Mouse (Mus musculus): Measurements from ENCODE around the gene Rims1. TPM values are rescaled to one million over a fixed set of nuclear protein-coding genes. Genes with fewer than 3 reads are reported as not detected.

Rims1 gene
- polyA plus RNA-seq, 1 experiment = not detected

DNA sequence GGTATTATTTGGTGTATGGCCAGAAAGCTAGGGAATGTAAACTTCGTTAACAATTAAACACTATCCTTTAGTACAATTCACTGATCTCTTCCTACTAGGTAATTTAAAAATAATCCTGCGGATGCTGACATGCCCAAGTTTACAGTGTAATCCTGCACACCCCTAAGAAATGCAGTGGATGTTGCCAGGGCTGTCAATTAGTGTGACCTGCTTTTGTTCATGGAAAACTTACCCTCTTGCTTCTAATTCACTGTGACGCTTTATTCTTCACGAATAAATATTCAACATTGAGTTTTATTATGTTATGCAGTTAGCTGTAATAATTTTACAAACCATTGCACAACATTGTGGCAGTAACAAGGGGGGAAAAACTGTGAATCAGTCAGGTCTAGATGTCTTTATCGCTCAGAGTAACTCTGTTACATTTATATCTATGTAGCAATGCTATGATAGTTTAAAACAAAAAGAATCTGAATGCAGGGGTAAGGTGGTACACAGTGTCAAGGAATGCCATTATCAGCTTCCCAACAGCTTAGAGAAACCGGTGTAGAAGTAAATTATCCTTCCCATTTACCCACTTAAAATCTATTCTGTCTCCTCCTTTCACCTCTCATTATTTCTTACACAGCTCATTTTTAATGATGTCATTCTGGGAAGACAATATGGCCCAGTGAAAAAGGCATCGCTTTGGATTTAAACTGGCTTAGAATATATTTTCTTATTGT lies 35.1 kb downstream of the Rims1 start:
- Histone ChIP-seq H3K4me3 (replicated peaks) (no peak overlapping the region), H3K4me1 (no peaks in the 10 kb centered on the region), H3K36me3 (replicated peaks; ENCODE audit: low read length) (no peaks in the 10 kb centered on the region), H3K9me3 (no peaks in the 10 kb centered on the region), H3K27me3 (replicated peaks) (no peaks in the 10 kb centered on the region)
- TF ChIP-seq FLI1 (IDR thresholded peaks at IDR 0.05; ENCODE audit: low read length) (no peak), GATA1 (IDR thresholded peaks at IDR 0.05; ENCODE audit: borderline replicate concordance, low read length) (no peak)

DNA sequence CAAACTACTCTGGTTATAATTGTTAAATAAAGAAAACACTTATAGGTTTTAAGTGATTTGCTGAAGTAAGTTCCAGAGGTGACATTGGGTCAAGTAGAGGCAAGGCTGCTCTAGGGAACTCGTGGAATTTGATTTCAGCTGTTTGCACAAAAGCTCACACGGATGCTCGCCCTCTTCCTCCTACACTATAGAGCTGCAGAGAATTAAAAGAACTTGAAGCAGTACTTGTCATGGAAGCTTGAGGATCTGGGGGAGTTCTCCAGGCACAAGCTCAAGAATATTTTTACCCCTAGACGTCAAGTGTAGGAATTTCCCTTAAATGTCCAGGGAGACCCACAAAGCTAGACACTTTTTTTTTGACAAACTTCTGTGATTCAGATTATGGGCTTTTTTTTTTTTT lies 42.4 kb downstream of the Rims1 start:
- no peak for TF ChIP-seq GATA1 (IDR thresholded peaks at IDR 0.05; ENCODE audit: borderline replicate concordance, low read length)
- TF ChIP-seq FLI1 (IDR thresholded peaks at IDR 0.05; ENCODE audit: low read length) = no peak
- H3K36me3 ChIP-seq (replicated peaks; ENCODE audit: low read length) = no peaks in the 10 kb centered on the region
- no peaks in the 10 kb centered on the region for H3K27me3 ChIP-seq (replicated peaks)
- H3K9me3 ChIP-seq = peaks cover 3% of the 10 kb centered on the region; the same call in 1 of the 2 replicates
- H3K4me3 ChIP-seq (replicated peaks) = no peak overlapping the region
- H3K4me1 ChIP-seq = no peaks in the 10 kb centered on the region

GRCm38 (mm10) chr1:22762780-22763179 lies 43.0 kb downstream of the Rims1 start:
- Histone ChIP-seq H3K36me3 (replicated peaks; ENCODE audit: low read length) (no peaks in the 10 kb centered on the region), H3K27me3 (replicated peaks) (no peaks in the 10 kb centered on the region), H3K4me1 (no peaks in the 10 kb centered on the region), H3K9me3 (peaks cover 3% of the 10 kb centered on the region; the same call in 1 of the 2 replicates), H3K4me3 (replicated peaks) (no peak overlapping the region)
- TF ChIP-seq GATA1 (IDR thresholded peaks at IDR 0.05; ENCODE audit: borderline replicate concordance, low read length) (no peak), FLI1 (IDR thresholded peaks at IDR 0.05; ENCODE audit: low read length) (no peak)

- H3K9me3 ChIP-seq = no peaks in the 10 kb centered on the region
- H3K4me3 ChIP-seq (replicated peaks) = no peak overlapping the region
- TF ChIP-seq FLI1 (IDR thresholded peaks at IDR 0.05; ENCODE audit: low read length) = no peak
- no peak for TF ChIP-seq GATA1 (IDR thresholded peaks at IDR 0.05; ENCODE audit: borderline replicate concordance, low read length)
- no peaks in the 10 kb centered on the region for H3K27me3 ChIP-seq (replicated peaks)
- H3K4me1 ChIP-seq = no peaks in the 10 kb centered on the region
- no peaks in the 10 kb centered on the region for H3K36me3 ChIP-seq (replicated peaks; ENCODE audit: low read length)
These were observed 55.3 kb downstream of the Rims1 start for GRCm38 (mm10) chr1:22750536-22750935.

DNA sequence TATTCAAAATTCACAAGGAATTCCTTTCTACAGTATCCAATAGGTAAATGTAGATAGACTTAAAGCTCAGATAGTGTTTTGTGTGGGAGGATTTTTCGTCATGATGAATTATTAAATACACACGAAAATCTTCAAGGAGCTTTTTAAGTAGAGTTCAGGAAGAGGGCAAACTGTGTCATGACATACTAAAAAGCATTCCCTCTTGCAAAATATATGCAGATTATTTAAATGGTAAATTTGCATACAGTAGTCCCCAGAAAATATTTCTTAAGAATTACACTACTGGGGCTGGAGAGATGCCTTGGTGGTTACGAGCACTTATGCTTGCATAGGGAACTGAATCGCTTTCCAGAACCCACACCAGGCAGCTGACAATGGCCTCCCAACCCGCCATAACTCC lies 61.1 kb downstream of the Rims1 start:
- Histone ChIP-seq H3K27me3 (replicated peaks) (no peaks in the 10 kb centered on the region), H3K36me3 (replicated peaks; ENCODE audit: low read length) (no peaks in the 10 kb centered on the region), H3K4me1 (no peaks in the 10 kb centered on the region), H3K9me3 (peaks cover 12% of the 10 kb centered on the region), H3K4me3 (replicated peaks) (no peak overlapping the region)
- TF ChIP-seq GATA1 (IDR thresholded peaks at IDR 0.05; ENCODE audit: borderline replicate concordance, low read length) (no peak), FLI1 (IDR thresholded peaks at IDR 0.05; ENCODE audit: low read length) (no peak)

GRCm38 (mm10) chr1:22737491-22737890 lies 68.3 kb downstream of the Rims1 start:
- no peak overlapping the region for H3K4me3 ChIP-seq (replicated peaks)
- H3K27me3 ChIP-seq (replicated peaks) = no peaks in the 10 kb centered on the region
- no peaks in the 10 kb centered on the region for H3K4me1 ChIP-seq
- H3K9me3 ChIP-seq = peaks cover 14% of the 10 kb centered on the region
- H3K36me3 ChIP-seq (replicated peaks; ENCODE audit: low read length) = no peaks in the 10 kb centered on the region
- no peak for TF ChIP-seq FLI1 (IDR thresholded peaks at IDR 0.05; ENCODE audit: low read length)
- TF ChIP-seq GATA1 (IDR thresholded peaks at IDR 0.05; ENCODE audit: borderline replicate concordance, low read length) = no peak

DNA sequence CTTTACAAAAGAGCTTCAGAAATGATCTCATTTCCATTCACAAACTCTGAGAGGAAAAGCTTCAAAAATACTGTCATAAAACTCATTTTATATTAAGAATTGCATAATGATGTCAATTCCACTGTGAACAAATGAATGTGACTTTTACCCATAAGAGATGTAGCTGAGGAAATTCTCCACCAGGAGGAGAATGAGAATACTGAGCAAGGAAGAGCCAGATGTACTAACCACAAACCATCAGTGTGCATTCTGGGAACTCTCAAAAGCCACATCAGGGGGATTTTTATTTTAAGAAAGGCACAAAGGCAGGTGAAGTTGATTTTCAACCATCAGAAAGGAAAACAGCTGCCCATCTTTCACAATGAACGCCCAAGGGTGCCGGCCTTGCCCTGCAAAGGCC lies 71.4 kb downstream of the Rims1 start:
- no peaks in the 10 kb centered on the region for H3K4me1 ChIP-seq
- TF ChIP-seq GATA1 (IDR thresholded peaks at IDR 0.05; ENCODE audit: borderline replicate concordance, low read length) (no peak), FLI1 (IDR thresholded peaks at IDR 0.05; ENCODE audit: low read length) (no peak)
- no peaks in the 10 kb centered on the region for H3K36me3 ChIP-seq (replicated peaks; ENCODE audit: low read length)
- H3K9me3 ChIP-seq = 0 out of 2 replicates have a peak, but pooled peaks cover 6% of the 10 kb centered on the region
- no peaks in the 10 kb centered on the region for H3K27me3 ChIP-seq (replicated peaks)
- H3K4me3 ChIP-seq (replicated peaks) = no peak overlapping the region

DNA sequence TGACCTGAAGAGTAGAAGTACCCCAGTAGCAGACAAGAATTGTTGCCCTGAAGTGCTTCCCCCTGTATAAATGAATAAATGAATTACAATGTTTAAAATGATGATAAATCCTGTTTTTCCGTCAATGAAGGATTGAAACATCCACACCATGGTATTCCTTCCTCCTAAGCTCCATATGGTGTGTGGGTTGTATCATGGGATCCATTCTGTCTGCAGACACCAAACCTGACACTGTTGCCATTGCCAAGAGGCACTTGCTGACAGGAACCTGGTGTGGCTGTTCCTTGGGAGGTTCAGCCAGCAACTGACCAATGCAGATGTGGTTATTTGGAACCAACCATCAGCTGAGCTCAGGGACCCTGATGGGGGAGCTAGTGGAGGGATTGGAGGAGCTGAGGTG lies 72.5 kb downstream of the Rims1 start:
- TF ChIP-seq FLI1 (IDR thresholded peaks at IDR 0.05; ENCODE audit: low read length) = no peak
- TF ChIP-seq GATA1 (IDR thresholded peaks at IDR 0.05; ENCODE audit: borderline replicate concordance, low read length) = no peak
- Histone ChIP-seq H3K9me3 (0 out of 2 replicates have a peak, but pooled peaks cover 6% of the 10 kb centered on the region), H3K36me3 (replicated peaks; ENCODE audit: low read length) (no peaks in the 10 kb centered on the region), H3K4me3 (replicated peaks) (no peak overlapping the region), H3K27me3 (replicated peaks) (no peaks in the 10 kb centered on the region), H3K4me1 (no peaks in the 10 kb centered on the region)

DNA sequence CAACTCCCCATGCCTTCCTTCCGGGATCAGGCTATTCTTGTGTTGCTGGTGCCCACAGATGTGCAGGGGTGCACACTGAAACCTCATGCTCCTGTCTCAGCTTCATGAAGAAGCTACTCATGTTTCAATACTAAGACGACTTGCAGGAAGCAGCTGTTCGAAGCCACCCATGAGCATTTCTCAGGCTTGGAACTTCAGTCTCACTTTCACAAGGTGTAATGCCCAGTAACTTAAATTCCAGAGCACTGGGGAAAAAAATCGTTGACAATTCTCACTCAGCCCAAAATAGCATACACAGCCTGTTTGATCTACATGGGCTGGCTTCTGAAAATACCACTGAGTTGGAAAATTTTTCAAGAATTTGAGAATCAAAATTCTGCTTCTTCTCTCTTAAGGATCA lies 77.6 kb downstream of the Rims1 start:
- Histone ChIP-seq H3K4me3 (replicated peaks) (no peak overlapping the region), H3K36me3 (replicated peaks; ENCODE audit: low read length) (no peaks in the 10 kb centered on the region), H3K4me1 (no peaks in the 10 kb centered on the region), H3K9me3 (0 out of 2 replicates have a peak, but pooled peaks cover 3% of the 10 kb centered on the region), H3K27me3 (replicated peaks) (no peaks in the 10 kb centered on the region)
- TF ChIP-seq GATA1 (IDR thresholded peaks at IDR 0.05; ENCODE audit: borderline replicate concordance, low read length) (no peak), FLI1 (IDR thresholded peaks at IDR 0.05; ENCODE audit: low read length) (no peak)

GRCm38 (mm10) chr1:22721706-22722105 lies 84.1 kb downstream of the Rims1 start:
- H3K9me3 ChIP-seq = no peaks in the 10 kb centered on the region
- H3K36me3 ChIP-seq (replicated peaks; ENCODE audit: low read length) = no peaks in the 10 kb centered on the region
- no peak for TF ChIP-seq FLI1 (IDR thresholded peaks at IDR 0.05; ENCODE audit: low read length)
- no peaks in the 10 kb centered on the region for H3K4me1 ChIP-seq
- no peak overlapping the region for H3K4me3 ChIP-seq (replicated peaks)
- no peaks in the 10 kb centered on the region for H3K27me3 ChIP-seq (replicated peaks)
